Mouse (Mus musculus): ENCODE data around the gene 9030025P20Rik. TPM values are rescaled to one million over a fixed set of nuclear protein-coding genes. Genes with fewer than 3 reads are reported as not detected.

9030025P20Rik gene
- total RNA-seq, 2 experiments from 2014 or later = 1.3 to 1.8 TPM

Other genes with a start within 250 kb of the 9030025P20Rik start
- 1 to 10 TPM in 1 of 2 experiments, under 1 TPM in 1; 0.35 to 1.1 TPM for gene Wdr27, start 35.3 kb upstream of the 9030025P20Rik start, total RNA-seq (2021)
- gene 1600012H06Rik, start 35.3 kb upstream of the 9030025P20Rik start, total RNA-seq (2021) = 10 to 100 TPM; 11.9 to 14.7 TPM
- gene Phf10, start 17.2 kb upstream of the 9030025P20Rik start, total RNA-seq (2021) = 10 to 100 TPM; 50.9 to 51.3 TPM
- not detected for gene Gm3417, start 322 bp downstream of the 9030025P20Rik start, total RNA-seq (2021)
- 1 to 10 TPM; 1.0 to 2.6 TPM for gene Gm3435, start 31.7 kb downstream of the 9030025P20Rik start, total RNA-seq (2021)
- 10 to 100 TPM; 25.7 to 26.4 TPM for gene Ermard, start 62.7 kb downstream of the 9030025P20Rik start, total RNA-seq (2021)
- gene Tcte3, start 63.0 kb downstream of the 9030025P20Rik start, total RNA-seq (2021) = not detected
- 1 to 10 TPM; 1.2 to 1.4 TPM for gene Gm3448, start 63.1 kb downstream of the 9030025P20Rik start, total RNA-seq (2021)

All from heart, postnatal 36 days (tissue).